Mouse (Mus musculus): ENCODE data around the gene Uba3. TPM values are rescaled to one million over a fixed set of nuclear protein-coding genes. Genes with fewer than 3 reads are reported as not detected.

Gene Uba3
- 16.1 and 17.2 TPM in 2 replicates for polyA plus RNA-seq (2015; fragmentation: Nextera tagmentation; extraction: Ambion mirVana)

- Histone ChIP-seq H3K9ac (replicated peaks) (peak within 1 kb of the TSS; percentile 99), H3K27me3 (ENCODE audit: insufficient read depth, low read length) (no peaks in the 10 kb centered on the region), H3K27ac (ENCODE audit: low read depth) (peak within 1 kb of the TSS; percentile 93), H3K4me3 (ENCODE audit: low read depth, low read length) (peak within 1 kb of the TSS; percentile 98), H3K4me2 (ENCODE audit: low read depth, low read length) (peak within 1 kb of the TSS; percentile 91), H3K4me1 (ENCODE audit: insufficient read depth) (peaks cover 25% of the 10 kb centered on the region), H3K36me3 (replicated peaks; ENCODE audit: insufficient read depth, low read length) (no peaks in the 10 kb centered on the region), H3K9me3 (ENCODE audit: low read length) (no peaks in the 10 kb centered on the region)
- 1% methylated on average over 37 of the region's 38 CpGs for WGBS (ENCODE audit: insufficient replicate concordance)
- DNase-seq = peak; percentile 100
- peak; percentile 25; the same call in 1 of the 2 replicates for TF ChIP-seq EP300 (IDR thresholded peaks at IDR 0.05; ENCODE audit: low read depth)
- no peak for TF ChIP-seq CTCF (IDR thresholded peaks at IDR 0.05; ENCODE audit: low read depth)
- ATAC-seq = peak; percentile 99
Observed at GRCm38 (mm10) chr6:97205439-97205885, at the start of gene Uba3. TSS of gene Uba3 (minus strand) at chr6:97205647.

- DNase-seq (no peak), ATAC-seq (no peak)
- 48% methylated on average over 9 of the region's 9 CpGs for WGBS (ENCODE audit: insufficient replicate concordance)
- no peaks in the 10 kb centered on the region for H3K27me3 ChIP-seq (ENCODE audit: insufficient read depth, low read length)
- no peak within 1 kb of the TSS for H3K4me2 ChIP-seq (ENCODE audit: low read depth, low read length)
- no peak within 1 kb of the TSS for H3K9ac ChIP-seq (replicated peaks)
- no peak for TF ChIP-seq EP300 (IDR thresholded peaks at IDR 0.05; ENCODE audit: low read depth)
- TF ChIP-seq CTCF (IDR thresholded peaks at IDR 0.05; ENCODE audit: low read depth) = no peak
- no peaks in the 10 kb centered on the region for H3K4me1 ChIP-seq (ENCODE audit: insufficient read depth)
- H3K27ac ChIP-seq (ENCODE audit: low read depth) = no peak within 1 kb of the TSS
- no peaks in the 10 kb centered on the region for H3K36me3 ChIP-seq (replicated peaks; ENCODE audit: insufficient read depth, low read length)
- H3K9me3 ChIP-seq (ENCODE audit: low read length) = no peaks in the 10 kb centered on the region
- H3K4me3 ChIP-seq (ENCODE audit: low read depth, low read length) = no peak within 1 kb of the TSS
Observed at GRCm38 (mm10) chr6:97252711-97253221, 47.3 kb upstream of the Uba3 start, which contains the start of gene Lmod3. TSS of gene Lmod3 (minus strand) at chr6:97252759.

GRCm38 (mm10) chr6:97252086-97252485 is 46.6 kb upstream of the Uba3 start:
- H3K4me3 ChIP-seq (ENCODE audit: low read depth, low read length) = no peak overlapping the region
- no peaks in the 10 kb centered on the region for H3K27me3 ChIP-seq (ENCODE audit: insufficient read depth, low read length)
- ATAC-seq = no peak
- no peaks in the 10 kb centered on the region for H3K9me3 ChIP-seq (ENCODE audit: low read length)
- H3K27ac ChIP-seq (ENCODE audit: low read depth) = no peak overlapping the region
- no peak overlapping the region for H3K9ac ChIP-seq (replicated peaks)
- H3K36me3 ChIP-seq (replicated peaks; ENCODE audit: insufficient read depth, low read length) = no peaks in the 10 kb centered on the region
- TF ChIP-seq CTCF (IDR thresholded peaks at IDR 0.05; ENCODE audit: low read depth) (no peak), EP300 (IDR thresholded peaks at IDR 0.05; ENCODE audit: low read depth) (no peak)
- WGBS (ENCODE audit: insufficient replicate concordance) = 36% methylated on average over 5 of the region's 5 CpGs
- DNase-seq = no peak
- H3K4me2 ChIP-seq (ENCODE audit: low read depth, low read length) = no peak overlapping the region
- no peaks in the 10 kb centered on the region for H3K4me1 ChIP-seq (ENCODE audit: insufficient read depth)

GRCm38 (mm10) chr6:97250966-97251365 is 45.5 kb upstream of the Uba3 start:
- DNase-seq (peak; percentile 56), ATAC-seq (0 out of 2 replicates have a peak, but pooled peaks have one; percentile 23)
- Histone ChIP-seq H3K9ac (replicated peaks) (no peak overlapping the region), H3K4me3 (ENCODE audit: low read depth, low read length) (no peak overlapping the region), H3K27me3 (ENCODE audit: insufficient read depth, low read length) (no peaks in the 10 kb centered on the region), H3K27ac (ENCODE audit: low read depth) (no peak overlapping the region), H3K4me1 (ENCODE audit: insufficient read depth) (no peaks in the 10 kb centered on the region), H3K4me2 (ENCODE audit: low read depth, low read length) (no peak overlapping the region), H3K9me3 (ENCODE audit: low read length) (no peaks in the 10 kb centered on the region), H3K36me3 (replicated peaks; ENCODE audit: insufficient read depth, low read length) (no peaks in the 10 kb centered on the region)
- WGBS (ENCODE audit: insufficient replicate concordance) = 37% methylated on average over 6 of the region's 6 CpGs
- TF ChIP-seq CTCF (IDR thresholded peaks at IDR 0.05; ENCODE audit: low read depth) (peak; percentile 89), EP300 (IDR thresholded peaks at IDR 0.05; ENCODE audit: low read depth) (no peak)

GRCm38 (mm10) chr6:97245200-97245599 is 39.8 kb upstream of the Uba3 start:
- TF ChIP-seq CTCF (IDR thresholded peaks at IDR 0.05; ENCODE audit: low read depth) = no peak
- no peak for TF ChIP-seq EP300 (IDR thresholded peaks at IDR 0.05; ENCODE audit: low read depth)
- no peak overlapping the region for H3K27ac ChIP-seq (ENCODE audit: low read depth)
- no peak overlapping the region for H3K4me3 ChIP-seq (ENCODE audit: low read depth, low read length)
- no peak overlapping the region for H3K9ac ChIP-seq (replicated peaks)
- ATAC-seq (no peak), DNase-seq (no peak)
- H3K4me2 ChIP-seq (ENCODE audit: low read depth, low read length) = no peak overlapping the region
- no peaks in the 10 kb centered on the region for H3K27me3 ChIP-seq (ENCODE audit: insufficient read depth, low read length)
- no peaks in the 10 kb centered on the region for H3K36me3 ChIP-seq (replicated peaks; ENCODE audit: insufficient read depth, low read length)
- H3K4me1 ChIP-seq (ENCODE audit: insufficient read depth) = no peaks in the 10 kb centered on the region
- no peaks in the 10 kb centered on the region for H3K9me3 ChIP-seq (ENCODE audit: low read length)

- no peak overlapping the region for H3K9ac ChIP-seq (replicated peaks)
- no peak for TF ChIP-seq EP300 (IDR thresholded peaks at IDR 0.05; ENCODE audit: low read depth)
- no peak for TF ChIP-seq CTCF (IDR thresholded peaks at IDR 0.05; ENCODE audit: low read depth)
- H3K9me3 ChIP-seq (ENCODE audit: low read length) = peaks cover 6% of the 10 kb centered on the region
- H3K36me3 ChIP-seq (replicated peaks; ENCODE audit: insufficient read depth, low read length) = no peaks in the 10 kb centered on the region
- H3K27me3 ChIP-seq (ENCODE audit: insufficient read depth, low read length) = no peaks in the 10 kb centered on the region
- H3K4me2 ChIP-seq (ENCODE audit: low read depth, low read length) = no peak overlapping the region
- WGBS (ENCODE audit: insufficient replicate concordance) = 76% methylated on average over 4 of the region's 4 CpGs
- no peaks in the 10 kb centered on the region for H3K4me1 ChIP-seq (ENCODE audit: insufficient read depth)
- H3K4me3 ChIP-seq (ENCODE audit: low read depth, low read length) = no peak overlapping the region
- no peak for DNase-seq
- no peak overlapping the region for H3K27ac ChIP-seq (ENCODE audit: low read depth)
- no peak for ATAC-seq
Observed at GRCm38 (mm10) chr6:97242522-97242921, 37.1 kb upstream of the Uba3 start.

Measured in liver, postnatal 0 days (tissue).